Comparison of ENCODE assay signal across 24 mouse cellular contexts in genomic region chr1:170375721-170376120, GRCm38 (mm10).
"Had no signal": no experiment of that assay in that cellular context is flagged by ENCODE, and none has a peak within 500 bp of the region (broad histone marks: within the 10 kb centered on the region; RNA-seq: fewer than 3 reads in every experiment).

No protein-coding gene starts in this region.

- H3K4me3 ChIP-seq: heart, embryonic 10.5 days; heart, embryonic 12.5 days; hindbrain, embryonic 13.5 days; hindbrain, embryonic 15.5 days; kidney, embryonic 15.5 days; limb, embryonic 13.5 days; limb, embryonic 15.5 days; liver, embryonic 12.5 days had no signal

- DNase-seq: gastrocnemius, postnatal 14 days; gastrocnemius, postnatal 36 days; heart, adult 18-20 months; heart, postnatal 10 days; heart, postnatal 36 days; kidney, adult 11 months; kidney, adult 9 months; kidney, postnatal 14 days; kidney, postnatal 36 days; layer of hippocampus, adult 9-11 months; layer of hippocampus, postnatal 36 days; left cerebral cortex, postnatal 4 days had no signal

- H3K27ac ChIP-seq: heart, embryonic 10.5 days; hindbrain, embryonic 13.5 days; hindbrain, embryonic 15.5 days; hindbrain, postnatal 0 days; kidney, embryonic 15.5 days; kidney, postnatal 0 days; limb, embryonic 13.5 days; limb, embryonic 15.5 days; liver, embryonic 12.5 days; liver, embryonic 14.5 days had no signal

- ATAC-seq: hindbrain, postnatal 0 days; intestine, embryonic 16.5 days; liver, embryonic 12.5 days had no signal

- H3K36me3 ChIP-seq: heart, embryonic 10.5 days; heart, embryonic 12.5 days; hindbrain, embryonic 13.5 days; hindbrain, embryonic 15.5 days; kidney, embryonic 15.5 days; limb, embryonic 13.5 days; limb, embryonic 15.5 days; liver, embryonic 12.5 days had no signal

- H3K9ac ChIP-seq: heart, embryonic 12.5 days; hindbrain, embryonic 13.5 days; hindbrain, embryonic 15.5 days; kidney, embryonic 15.5 days; limb, embryonic 13.5 days; limb, embryonic 15.5 days; liver, embryonic 12.5 days; liver, embryonic 14.5 days had no signal

- H3K4me1 ChIP-seq: hindbrain, embryonic 15.5 days; kidney, embryonic 15.5 days; limb, embryonic 15.5 days; liver, embryonic 12.5 days had no signal

- H3K9me3 ChIP-seq: heart, embryonic 10.5 days; heart, embryonic 12.5 days; hindbrain, embryonic 13.5 days; hindbrain, embryonic 15.5 days; kidney, embryonic 15.5 days; limb, embryonic 13.5 days; limb, embryonic 15.5 days; liver, embryonic 12.5 days had no signal

- H3K4me2 ChIP-seq: heart, embryonic 12.5 days; hindbrain, embryonic 13.5 days; hindbrain, embryonic 15.5 days; kidney, embryonic 15.5 days; limb, embryonic 13.5 days; limb, embryonic 15.5 days; liver, embryonic 12.5 days had no signal

- H3K27me3 ChIP-seq: heart, embryonic 12.5 days; hindbrain, embryonic 13.5 days; hindbrain, embryonic 15.5 days; kidney, embryonic 15.5 days; limb, embryonic 13.5 days; limb, embryonic 15.5 days; liver, embryonic 12.5 days had no signal
